In genomic region chr19:10657742-10658141, GRCm38 (mm10) we compare ENCODE assay signal across 21 mouse cellular contexts. TPM values are rescaled to one million over a fixed set of nuclear protein-coding genes. Genes with fewer than 3 reads are reported as not detected.
DNase-seq lines count a peak whose midpoint lies in the region; ATAC-seq and TF ChIP-seq lines count a peak whose summit lies in the region.
"Had no signal": no experiment of that assay in that cellular context is flagged by ENCODE, and none has a peak within 500 bp of the region (broad histone marks: within the 10 kb centered on the region; RNA-seq: fewer than 3 reads in every experiment).

No protein-coding gene starts in this region.

- H3K4me1 ChIP-seq in kidney, embryonic 14.5 days (ENCODE audit: control insufficient read depth, insufficient read depth, low read length): no peaks in the 10 kb centered on the region
- H3K4me1 ChIP-seq in intestine, embryonic 16.5 days (ENCODE audit: control insufficient read depth, insufficient read depth, low read length): 0 out of 2 replicates have a peak, but pooled peaks cover 4% of the 10 kb centered on the region
- H3K4me1 ChIP-seq in liver, embryonic 11.5 days (replicated peaks; ENCODE audit: control insufficient read depth, insufficient read depth, low read length): peaks cover 53% of the 10 kb centered on the region
- H3K4me1 ChIP-seq in small intestine, adult 2 months (ENCODE audit: control insufficient read depth, insufficient read depth, insufficient read length, low read length): peaks cover 33% of the 10 kb centered on the region; the same call in 1 of the 2 replicates
- H3K4me1 ChIP-seq in forebrain, embryonic 10.5 days: no peaks in the 10 kb centered on the region
- H3K4me1 ChIP-seq: forebrain, embryonic 12.5 days had no signal

- no peak overlapping the region for H3K4me2 ChIP-seq in kidney, embryonic 14.5 days (replicated peaks; ENCODE audit: low read depth, low read length)
- no peak overlapping the region for H3K4me2 ChIP-seq in intestine, embryonic 16.5 days (ENCODE audit: low read depth, low read length)
- H3K4me2 ChIP-seq in liver, embryonic 11.5 days: peak overlapping the region; percentile 16; the same call in 1 of the 2 replicates
- H3K4me2 ChIP-seq: forebrain, embryonic 12.5 days; heart, embryonic 15.5 days had no signal

- peak; percentile 54 for DNase-seq in kidney, adult 11 months
- no peak for DNase-seq in liver, embryonic 11.5 days (ENCODE audit: low spot score)
- no peak for DNase-seq in forebrain, embryonic 10.5 days (ENCODE audit: extremely low spot score, low spot score)
- no peak for DNase-seq in cerebellum, postnatal 25 days
- DNase-seq: cerebellum, adult 2 months; gastrocnemius, postnatal 14 days; heart, adult 2 months; left cerebral cortex, postnatal 4 days; lung, adult 18-20 months; midbrain, embryonic 14.5 days; spleen, adult 18-20 months; thymus, adult 18-20 months had no signal

- no peak for ATAC-seq in kidney, embryonic 14.5 days (ENCODE audit: low FRiP score, low TSS enrichment)
- peak; percentile 85 for ATAC-seq in intestine, embryonic 16.5 days
- ATAC-seq in liver, embryonic 11.5 days (replicated peaks; ENCODE audit: low FRiP score): no peak

- H3K36me3 ChIP-seq in kidney, embryonic 14.5 days (ENCODE audit: control insufficient read depth, insufficient read depth, low read length): no peaks in the 10 kb centered on the region
- H3K36me3 ChIP-seq in intestine, embryonic 16.5 days (ENCODE audit: control insufficient read depth, insufficient read depth, low read length): no peaks in the 10 kb centered on the region
- no peaks in the 10 kb centered on the region for H3K36me3 ChIP-seq in liver, embryonic 11.5 days (ENCODE audit: control insufficient read depth, insufficient read depth, low read length)
- H3K36me3 ChIP-seq in small intestine, adult 2 months (ENCODE audit: control insufficient read depth, insufficient read depth, low read length): no peaks in the 10 kb centered on the region
- no peaks in the 10 kb centered on the region for H3K36me3 ChIP-seq in forebrain, embryonic 10.5 days (replicated peaks)
- H3K36me3 ChIP-seq: forebrain, embryonic 12.5 days; heart, embryonic 15.5 days; hindbrain, embryonic 10.5 days had no signal

- H3K27me3 ChIP-seq in kidney, embryonic 14.5 days (ENCODE audit: control insufficient read depth, insufficient read depth, low read length): no peaks in the 10 kb centered on the region
- no peaks in the 10 kb centered on the region for H3K27me3 ChIP-seq in intestine, embryonic 16.5 days (replicated peaks; ENCODE audit: control insufficient read depth, insufficient read depth, low read length)
- H3K27me3 ChIP-seq in liver, embryonic 11.5 days (replicated peaks; ENCODE audit: control insufficient read depth, insufficient read depth, low read length): no peaks in the 10 kb centered on the region
- no peaks in the 10 kb centered on the region for H3K27me3 ChIP-seq in small intestine, adult 2 months (ENCODE audit: control insufficient read depth, insufficient read depth, low read length)
- no peaks in the 10 kb centered on the region for H3K27me3 ChIP-seq in forebrain, embryonic 10.5 days (ENCODE audit: poor library complexity, severe bottlenecking)
- H3K27me3 ChIP-seq: heart, embryonic 15.5 days had no signal

- no peaks in the 10 kb centered on the region for H3K9me3 ChIP-seq in kidney, embryonic 14.5 days (ENCODE audit: control insufficient read depth, low read length)
- no peaks in the 10 kb centered on the region for H3K9me3 ChIP-seq in intestine, embryonic 16.5 days (ENCODE audit: control insufficient read depth, low read length)
- H3K9me3 ChIP-seq in liver, embryonic 11.5 days (ENCODE audit: control insufficient read depth, low read length): no peaks in the 10 kb centered on the region
- H3K9me3 ChIP-seq in forebrain, embryonic 10.5 days: no peaks in the 10 kb centered on the region
- H3K9me3 ChIP-seq: forebrain, embryonic 12.5 days; heart, embryonic 15.5 days; hindbrain, embryonic 10.5 days had no signal

- H3K27ac ChIP-seq in kidney, embryonic 14.5 days (ENCODE audit: low read depth, low read length): no peak overlapping the region
- H3K27ac ChIP-seq in intestine, embryonic 16.5 days (ENCODE audit: low read length): peak overlapping the region; percentile 70
- peak overlapping the region; percentile 65 for H3K27ac ChIP-seq in liver, embryonic 11.5 days (ENCODE audit: low read depth, low read length)
- H3K27ac ChIP-seq in small intestine, adult 2 months (ENCODE audit: insufficient read depth, low read depth, low read length): peak overlapping the region; percentile 96
- H3K27ac ChIP-seq in forebrain, embryonic 10.5 days: no peak overlapping the region
- H3K27ac ChIP-seq: forebrain, embryonic 12.5 days; heart, adult 2 months; heart, embryonic 15.5 days; hindbrain, embryonic 10.5 days had no signal

- no peak overlapping the region for H3K4me3 ChIP-seq in kidney, embryonic 14.5 days (ENCODE audit: low read length)
- H3K4me3 ChIP-seq in intestine, embryonic 16.5 days (ENCODE audit: low read length): no peak overlapping the region
- H3K4me3 ChIP-seq in liver, embryonic 11.5 days (ENCODE audit: low read depth, low read length): no peak overlapping the region
- peak overlapping the region; percentile 39 for H3K4me3 ChIP-seq in small intestine, adult 2 months (ENCODE audit: low read depth, low read length)
- no peak overlapping the region for H3K4me3 ChIP-seq in forebrain, embryonic 10.5 days
- H3K4me3 ChIP-seq: forebrain, embryonic 12.5 days; heart, adult 2 months; heart, embryonic 15.5 days; hindbrain, embryonic 10.5 days; megakaryocyte, embryonic 14.5 days; myocyte had no signal

- no peak overlapping the region for H3K9ac ChIP-seq in kidney, embryonic 14.5 days (ENCODE audit: low read depth, low read length)
- H3K9ac ChIP-seq in intestine, embryonic 16.5 days (ENCODE audit: low read depth, low read length): peak overlapping the region; percentile 36; the same call in 1 of the 2 replicates
- H3K9ac ChIP-seq in liver, embryonic 11.5 days (ENCODE audit: low read depth, low read length): peak overlapping the region; percentile 41; the same call in 1 of the 2 replicates
- H3K9ac ChIP-seq: forebrain, embryonic 12.5 days; heart, embryonic 15.5 days had no signal

- TF ChIP-seq CTCF in small intestine, adult 2 months (IDR thresholded peaks at IDR 0.05; ENCODE audit: extremely low read depth, insufficient read length, insufficient replicate concordance, low read depth, low read length): no peak

- 85% methylated on average over 5 of the region's 5 CpGs for WGBS in kidney, embryonic 14.5 days
- 50% methylated on average over 5 of the region's 5 CpGs for WGBS in intestine, embryonic 16.5 days
- 58% methylated on average over 5 of the region's 5 CpGs for WGBS in liver, embryonic 11.5 days
- WGBS in small intestine, adult 2 months: 18% methylated on average over 5 of the region's 5 CpGs
- 89% methylated on average over 5 of the region's 5 CpGs for WGBS in forebrain, embryonic 10.5 days

- no peak for TF ChIP-seq POLR2A in small intestine, adult 2 months (IDR thresholded peaks at IDR 0.05; ENCODE audit: low read depth, low read length)

RNA-seq across cellular contexts. Expression of gene Pga5, which starts 20.1 kb away (rescaled TPM):
- polyA plus RNA-seq in kidney, embryonic 14.5 days (2014; fragmentation: Nextera tagmentation; extraction: Ambion mirVana): not detected in 2 replicates
- polyA plus RNA-seq in intestine, embryonic 16.5 days (2015; fragmentation: Nextera tagmentation; extraction: Ambion mirVana): 0.71 and 0.78 TPM in 2 replicates
- not detected in 2 replicates for polyA plus RNA-seq in liver, embryonic 11.5 days (2014; fragmentation: Nextera tagmentation; extraction: Ambion mirVana)
- 1.1 TPM in 1 of 2 replicates, not detected in the other for polyA plus RNA-seq in small intestine, adult 2 months (2012; rRNA removed)
- not detected in 2 replicates for polyA plus RNA-seq in forebrain, embryonic 10.5 days (2016; fragmentation: Nextera tagmentation; extraction: Ambion mirVana)
- polyA plus RNA-seq: cerebellum, adult 2 months; forebrain, embryonic 12.5 days; heart, adult 2 months; heart, embryonic 15.5 days; hindbrain, embryonic 10.5 days; midbrain, embryonic 14.5 days; neural tube, embryonic 14.5 days had no signal

RNA-seq across cellular contexts. Expression of gene Vwce, which starts 23.7 kb away (rescaled TPM):
- polyA plus RNA-seq in kidney, embryonic 14.5 days (2014; fragmentation: Nextera tagmentation; extraction: Ambion mirVana): 1.2 and 2.0 TPM in 2 replicates
- 4.8 and 5.5 TPM in 2 replicates for polyA plus RNA-seq in intestine, embryonic 16.5 days (2015; fragmentation: Nextera tagmentation; extraction: Ambion mirVana)
- 7.8 and 10.4 TPM in 2 replicates for polyA plus RNA-seq in liver, embryonic 11.5 days (2014; fragmentation: Nextera tagmentation; extraction: Ambion mirVana)
- polyA plus RNA-seq in small intestine, adult 2 months (2012; rRNA removed): 5.5 and 11.3 TPM in 2 replicates
- polyA plus RNA-seq in forebrain, embryonic 10.5 days (2016; fragmentation: Nextera tagmentation; extraction: Ambion mirVana): 0.38 and 0.85 TPM in 2 replicates
- polyA plus RNA-seq: heart, adult 2 months had no signal

RNA-seq across cellular contexts. Expression of gene Vps37c, which starts 30.8 kb away (rescaled TPM):
- polyA plus RNA-seq in kidney, embryonic 14.5 days (2014; fragmentation: Nextera tagmentation; extraction: Ambion mirVana): 18.9 and 31.7 TPM in 2 replicates
- polyA plus RNA-seq in intestine, embryonic 16.5 days (2015; fragmentation: Nextera tagmentation; extraction: Ambion mirVana): 36.2 and 37.6 TPM in 2 replicates
- polyA plus RNA-seq in liver, embryonic 11.5 days (2014; fragmentation: Nextera tagmentation; extraction: Ambion mirVana): 23.2 TPM in 2 replicates
- polyA plus RNA-seq in small intestine, adult 2 months (2012; rRNA removed): 20.2 and 37.6 TPM in 2 replicates
- polyA plus RNA-seq in forebrain, embryonic 10.5 days (2016; fragmentation: Nextera tagmentation; extraction: Ambion mirVana): 33.5 and 36.1 TPM in 2 replicates

RNA-seq across cellular contexts. Expression of gene Tkfc, which starts 52.3 kb away (rescaled TPM):
- 21.5 and 30.0 TPM in 2 replicates for polyA plus RNA-seq in kidney, embryonic 14.5 days (2014; fragmentation: Nextera tagmentation; extraction: Ambion mirVana)
- 70.8 and 81.3 TPM in 2 replicates for polyA plus RNA-seq in intestine, embryonic 16.5 days (2015; fragmentation: Nextera tagmentation; extraction: Ambion mirVana)
- polyA plus RNA-seq in liver, embryonic 11.5 days (2014; fragmentation: Nextera tagmentation; extraction: Ambion mirVana): 16.1 and 16.2 TPM in 2 replicates
- polyA plus RNA-seq in small intestine, adult 2 months (2012; rRNA removed): 124 and 224 TPM in 2 replicates
- 21.1 and 24.5 TPM in 2 replicates for polyA plus RNA-seq in forebrain, embryonic 10.5 days (2016; fragmentation: Nextera tagmentation; extraction: Ambion mirVana)

RNA-seq across cellular contexts. Expression of gene Ddb1, which starts 52.6 kb away (rescaled TPM):
- 238 and 353 TPM in 2 replicates for polyA plus RNA-seq in kidney, embryonic 14.5 days (2014; fragmentation: Nextera tagmentation; extraction: Ambion mirVana)
- polyA plus RNA-seq in intestine, embryonic 16.5 days (2015; fragmentation: Nextera tagmentation; extraction: Ambion mirVana): 268 and 271 TPM in 2 replicates
- 311 and 347 TPM in 2 replicates for polyA plus RNA-seq in liver, embryonic 11.5 days (2014; fragmentation: Nextera tagmentation; extraction: Ambion mirVana)
- 37.7 and 57.2 TPM in 2 replicates for polyA plus RNA-seq in small intestine, adult 2 months (2012; rRNA removed)
- 465 and 471 TPM in 2 replicates for polyA plus RNA-seq in forebrain, embryonic 10.5 days (2016; fragmentation: Nextera tagmentation; extraction: Ambion mirVana)

Comparison
In these comparisons a context has a peak if more than half of its experiments do, and no peak if none do; other contexts are left out.
1. H3K27ac ChIP-seq: peak in intestine, embryonic 16.5 days (single experiment), liver, embryonic 11.5 days (single experiment) and small intestine, adult 2 months (single experiment); none in kidney, embryonic 14.5 days (single experiment) and forebrain, embryonic 10.5 days (single experiment).